Mouse (Mus musculus) thymus, postnatal 36 days (tissue): ENCODE data around the gene Lamp5.

Source experiments
- DNase-seq, 2 experiments: peaks; one replicate each; pipeline ENCODE4 v3.0.0; 2022; ENCODE audit warnings: mixed read lengths in 2 of 2

Gene Lamp5

GRCm38 (mm10) chr2:136051688-136052289, at the start of gene Lamp5:
Gene Lamp5 (plus strand): TSS chr2:136052239.
- DNase-seq: no peak

DNA sequence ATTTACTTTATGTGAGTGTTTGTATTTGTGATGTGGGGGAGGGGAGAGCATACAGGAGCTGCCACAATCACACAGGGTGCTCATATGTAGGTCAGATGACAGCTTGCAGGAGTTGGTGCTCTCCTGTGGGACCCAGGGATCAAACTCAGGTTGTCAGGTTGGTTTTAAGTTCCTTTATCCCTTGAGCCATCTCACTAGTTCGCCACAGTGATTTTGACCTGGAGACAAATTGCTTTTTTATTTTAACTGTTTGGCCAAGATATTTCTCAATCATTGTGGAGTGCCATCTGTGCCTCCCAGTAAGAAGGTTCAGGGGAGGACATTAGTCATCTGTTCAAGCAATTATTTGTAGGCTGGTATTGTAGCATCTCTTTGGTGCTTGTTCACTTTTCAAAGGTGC, 48.2 kb upstream of the Lamp5 start:
- no peak for DNase-seq

DNA sequence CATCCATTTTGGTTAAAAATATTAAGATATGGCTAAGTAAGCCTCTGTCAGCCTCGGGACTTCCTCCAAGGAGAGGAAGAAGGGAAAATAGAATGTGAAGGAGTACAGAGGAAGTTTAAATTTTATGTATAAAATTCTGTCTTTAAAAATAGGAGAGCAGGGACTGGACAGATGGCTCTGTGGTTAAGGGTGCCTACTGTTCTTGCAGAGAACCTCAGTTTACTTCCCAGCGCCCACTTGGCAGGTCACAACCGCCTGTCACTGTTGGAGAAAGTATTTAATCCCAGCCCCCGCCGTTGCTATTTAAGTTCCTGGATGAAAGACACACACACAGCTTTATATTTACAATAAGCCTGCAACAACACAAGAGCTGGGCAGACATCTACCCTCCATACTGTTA, 45.8 kb upstream of the Lamp5 start:
- no peak for DNase-seq

GRCm38 (mm10) chr2:136012759-136013158, 39.3 kb upstream of the Lamp5 start:
- no peak for DNase-seq

GRCm38 (mm10) chr2:136048464-136048863, 3.6 kb upstream of the Lamp5 start:
- DNase-seq: no peak

- no peak for DNase-seq
These were observed 1.0 kb upstream of the Lamp5 start for GRCm38 (mm10) chr2:136050793-136051615.

GRCm38 (mm10) chr2:136057861-136058331, 5.9 kb downstream of the Lamp5 start:
- no peak for DNase-seq

GRCm38 (mm10) chr2:136058398-136058797, 6.4 kb downstream of the Lamp5 start:
- DNase-seq: no peak

DNA sequence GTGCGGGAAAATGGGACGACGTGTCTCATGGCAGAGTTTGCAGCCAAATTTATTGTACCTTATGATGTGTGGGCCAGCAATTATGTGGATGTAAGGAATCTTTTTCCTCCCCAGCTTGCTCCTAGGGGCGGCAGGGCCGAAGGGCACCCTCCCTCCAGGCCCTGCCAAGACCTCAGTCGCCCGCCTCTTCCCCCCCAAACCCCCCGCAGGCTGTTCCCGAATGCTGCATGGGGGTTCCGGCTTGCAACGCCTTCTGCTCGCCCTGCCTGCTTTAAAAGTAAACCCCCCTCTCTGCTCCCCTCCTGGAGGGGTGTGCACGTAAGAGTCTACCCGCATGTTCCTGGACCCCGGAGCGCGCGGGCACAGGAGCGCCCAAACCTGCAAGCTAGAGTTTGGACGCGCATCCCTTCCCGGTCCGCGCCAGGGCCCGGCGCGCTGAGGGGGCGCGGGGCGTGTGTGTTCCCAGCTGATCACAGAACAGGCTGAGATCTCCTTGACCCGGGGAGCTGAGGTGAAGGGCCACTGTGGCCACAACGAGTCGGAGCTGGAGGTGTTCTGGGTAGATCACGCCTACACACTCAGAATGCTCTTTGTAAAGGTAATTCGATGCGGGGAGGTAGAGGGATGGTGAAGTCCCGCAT, 7.1 kb downstream of the Lamp5 start:
- DNase-seq: no peak

DNA sequence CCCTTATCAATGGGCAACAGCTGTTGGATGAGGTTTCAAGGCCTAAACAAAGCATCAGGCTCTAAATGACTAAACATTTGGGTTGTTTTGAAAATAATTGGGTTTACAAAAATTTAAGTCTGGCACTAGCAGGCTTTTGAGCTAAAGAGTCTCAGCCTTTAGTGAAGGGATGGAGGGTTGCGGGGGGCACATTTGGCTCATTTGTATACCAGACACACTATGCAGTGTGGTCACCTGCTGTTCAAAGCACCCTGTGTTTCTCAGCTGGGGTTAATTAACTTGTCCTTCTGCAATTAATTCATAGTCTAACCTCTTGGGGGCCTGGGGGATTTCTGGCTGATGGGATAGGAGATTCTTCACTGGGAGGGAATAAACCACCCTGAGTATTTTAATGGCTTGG, 12.3 kb downstream of the Lamp5 start:
- DNase-seq: no peak

DNA sequence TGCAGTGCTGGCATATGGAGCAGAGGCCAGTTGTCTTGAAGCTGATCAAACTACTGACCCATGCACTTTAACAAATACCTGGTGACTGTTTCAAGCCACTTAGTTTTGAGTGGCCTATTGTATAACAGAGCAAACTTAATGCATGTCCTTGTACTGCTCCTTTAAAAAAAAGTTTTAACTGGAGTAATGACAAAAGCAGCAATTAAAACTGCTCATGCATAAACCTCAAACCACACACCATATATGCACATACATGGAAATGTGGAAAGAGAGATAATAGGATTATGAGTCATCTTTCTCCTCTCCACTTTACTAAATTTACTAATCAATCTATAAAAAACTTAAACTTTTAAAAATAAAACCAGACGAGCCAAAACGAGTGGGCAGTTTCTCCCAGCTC, 43.9 kb downstream of the Lamp5 start:
- DNase-seq: no peak

DNA sequence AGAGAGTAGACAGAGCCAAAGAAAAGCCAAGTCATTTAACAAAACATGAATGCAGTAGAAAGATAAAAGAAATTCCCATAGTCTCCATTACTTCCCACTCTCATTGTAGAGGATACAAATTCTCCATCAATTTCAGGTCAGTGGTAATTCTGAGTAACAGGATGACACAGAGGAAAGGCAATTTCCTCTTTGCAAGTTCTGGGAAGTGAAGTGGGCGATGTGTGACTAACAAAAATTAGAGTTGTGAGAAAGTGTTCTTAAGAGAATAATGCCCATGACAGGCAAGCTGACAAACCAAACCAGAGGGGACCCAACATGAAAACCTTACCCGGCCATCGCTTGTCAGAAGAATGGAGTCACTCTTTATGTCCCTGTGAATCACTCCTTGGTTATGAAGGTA, 45.1 kb downstream of the Lamp5 start:
- no peak for DNase-seq

DNA sequence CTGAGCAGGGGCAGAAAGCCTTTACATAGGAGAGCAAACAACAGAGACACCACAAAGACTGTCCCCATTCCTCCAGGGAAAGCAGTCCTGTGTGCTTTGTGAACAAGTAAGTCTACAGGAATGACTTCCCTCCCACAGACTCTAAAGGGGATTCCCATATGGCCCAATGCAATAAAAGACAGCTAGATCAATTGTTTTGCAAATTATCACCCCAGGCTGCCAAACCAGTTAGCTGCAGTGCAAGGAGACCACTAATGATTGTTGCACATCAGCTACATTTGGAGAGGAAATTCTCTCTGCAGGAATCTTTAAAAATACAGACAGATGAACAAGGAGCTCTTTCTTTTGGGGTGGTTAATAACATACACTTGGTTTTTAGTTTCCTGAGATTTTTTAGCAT, 55.6 kb downstream of the Lamp5 start:
- no peak for DNase-seq

- DNase-seq: no peak
These were observed 56.3 kb downstream of the Lamp5 start for GRCm38 (mm10) chr2:136108124-136109037.

DNA sequence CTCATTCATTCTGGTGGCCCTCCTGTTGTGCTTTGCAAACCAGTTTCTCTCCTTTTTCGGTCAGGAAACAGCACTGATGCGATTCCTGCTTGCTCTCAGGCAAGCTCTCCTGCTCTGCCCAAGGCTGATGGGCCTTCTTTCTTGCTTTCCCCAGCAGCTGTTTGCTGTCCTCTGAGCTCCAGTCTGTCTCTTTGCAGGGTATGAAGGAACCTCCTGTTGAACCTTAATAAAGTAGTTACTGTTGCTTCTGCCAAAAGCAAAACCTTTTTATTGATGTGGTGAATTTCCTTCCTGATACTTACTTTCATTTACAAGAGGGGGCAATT, 57.0 kb downstream of the Lamp5 start:
- no peak for DNase-seq

GRCm38 (mm10) chr2:136113374-136113773, 61.3 kb downstream of the Lamp5 start:
- DNase-seq: no peak

DNA sequence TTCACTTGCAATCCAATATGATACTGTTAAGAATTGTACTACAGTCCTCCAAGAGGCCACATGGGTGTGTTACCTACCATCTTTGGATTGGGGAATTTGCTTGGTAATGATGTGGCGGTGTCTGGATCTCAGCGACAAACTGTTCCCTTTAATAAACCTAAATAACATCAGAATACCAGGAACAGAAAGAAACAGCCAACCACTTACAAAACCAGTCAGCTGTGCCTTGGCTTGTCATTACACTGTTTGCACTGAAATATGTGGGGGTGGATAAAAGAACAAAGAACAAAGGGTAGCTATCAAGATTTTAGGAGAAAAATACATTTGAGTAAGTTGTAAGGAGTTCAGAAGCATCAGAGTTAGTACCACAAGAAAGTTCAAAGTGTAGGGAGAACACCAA, 66.0 kb downstream of the Lamp5 start:
- DNase-seq: no peak
